Mouse (Mus musculus) testis, adult 10 weeks (tissue): ENCODE measurements around the gene Gm9837. TPM values are rescaled to one million over a fixed set of nuclear protein-coding genes. Genes with fewer than 3 reads are reported as not detected.

ENCODE experiments used
- polyA plus RNA-seq: library from polyadenylated mRNA; stranded (reverse); fragments of 350-450 nt; fragmentation: Illumina TruSeq; extraction: RNeasy Lipid Tissue Mini Kit (QIAGEN cat#74804); gene quantifications from one replicate; pipeline ENCODE4 v1.2.3, GENCODE M21; 2014; ENCODE audit warnings: low read depth, low replicate concordance

The Gm9837 gene
- 2.3 TPM for polyA plus RNA-seq

GRCm38 (mm10) chr11:53469968-53470695, at the start of gene Gm9837:
TSS of gene Gm9837 (minus strand) at chr11:53470479.

DNA sequence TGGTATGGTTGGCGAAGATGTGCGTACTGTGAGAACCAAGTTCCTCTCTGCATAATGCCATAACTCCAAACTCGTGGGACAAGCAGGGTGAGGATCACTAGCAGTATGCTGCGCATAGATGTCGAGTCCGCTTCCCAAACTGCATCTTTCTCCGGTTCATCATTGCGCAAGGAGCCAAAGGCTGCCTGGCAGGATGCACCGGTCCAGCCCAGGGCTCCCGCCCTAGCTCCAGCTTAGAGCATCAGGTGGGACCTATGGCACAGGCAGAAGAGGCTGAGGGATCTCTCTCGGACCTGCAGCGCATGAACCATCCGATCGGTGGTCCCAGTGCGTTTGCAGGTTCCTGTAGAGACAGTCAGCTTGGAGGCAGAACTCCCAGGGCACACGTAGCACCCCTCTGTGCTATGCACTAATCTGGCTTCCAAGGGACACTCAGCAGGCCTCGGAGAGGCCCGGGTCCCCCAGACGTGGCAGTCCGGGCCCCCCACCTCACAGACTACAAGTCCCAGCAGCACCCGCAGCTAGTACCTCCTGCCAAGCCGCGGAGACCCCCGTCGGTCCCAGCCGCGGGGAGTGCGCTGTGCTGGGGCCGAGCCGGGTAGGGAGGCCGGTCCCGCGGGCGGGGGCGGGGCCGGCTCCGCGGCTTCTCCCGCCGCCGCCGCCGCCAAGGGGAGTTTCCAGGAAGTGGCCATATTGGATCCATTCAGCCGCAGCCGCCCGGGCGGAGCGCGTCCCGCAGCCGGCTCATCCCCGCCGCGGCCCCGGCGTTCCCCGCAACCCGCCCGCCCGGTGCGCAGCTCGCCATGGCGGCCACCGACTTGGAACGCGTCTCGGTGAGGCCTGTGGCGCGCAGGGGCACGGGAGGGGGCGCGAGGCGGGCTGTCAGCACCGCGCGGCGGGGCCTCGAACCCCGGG, 49.2 kb upstream of the Gm9837 start, which contains the start of gene Sept8:
TSS of gene Sept8 (plus strand) at position 51 of the 915 bp plus-strand sequence.

DNA sequence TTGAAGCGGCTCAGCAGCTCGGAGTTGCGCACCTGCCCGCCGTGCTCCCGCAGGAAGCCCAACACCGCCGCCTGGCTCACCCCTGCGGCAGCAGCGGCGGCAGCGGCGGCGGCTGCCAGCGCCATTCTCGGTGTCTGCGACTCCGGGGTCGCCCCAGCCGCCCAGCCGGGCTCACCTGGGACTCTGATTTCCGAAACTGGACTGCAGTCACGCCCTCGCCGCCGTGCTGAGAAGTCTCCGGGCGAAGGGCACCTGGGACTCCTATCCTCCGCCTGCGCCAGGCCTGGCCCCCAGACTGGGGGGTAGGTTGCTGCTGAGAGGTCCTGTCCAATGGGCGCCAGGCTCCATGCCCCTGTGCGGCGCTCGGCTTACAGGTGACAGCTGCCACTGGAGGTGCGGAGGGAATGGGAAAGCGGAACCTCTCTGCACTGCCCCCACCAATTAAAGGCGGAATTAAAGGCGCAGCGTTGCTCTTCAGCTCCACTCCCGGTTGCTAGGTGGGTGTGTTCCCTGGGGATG, 9.6 kb upstream of the Gm9837 start, which contains the start of the genes Gm9945 and Sowaha:
TSS of gene Gm9945 (plus strand) at position 384 of the 519 bp plus-strand sequence.
TSS of gene Sowaha (minus strand) at position 492 of the 519 bp plus-strand sequence.

GRCm38 (mm10) chr11:53456474-53457371, 13.6 kb downstream of the Gm9837 start, which contains the start of the genes Gm10447 and Shroom1:
TSS of gene Gm10447 (minus strand) at chr11:53457110.
TSS of gene Shroom1 (plus strand) at chr11:53457205.

GRCm38 (mm10) chr11:53430670-53431346, 39.5 kb downstream of the Gm9837 start, which contains the start of the genes Uqcrq and Gdf9:
TSS of gene Uqcrq (minus strand) at chr11:53430831.
TSS of gene Gdf9 (plus strand) at chr11:53431023.

GRCm38 (mm10) chr11:53423036-53423435, 47.2 kb downstream of the Gm9837 start, which contains the start of gene Leap2:
TSS of gene Leap2 (minus strand) at chr11:53423170.

Other genes starting within 250 kb of the Gm9837 start
- gene Hspa4, start 170.0 kb downstream of the Gm9837 start, polyA plus RNA-seq = 499 TPM
- 18.9 TPM for gene Zcchc10, start 145.8 kb downstream of the Gm9837 start, polyA plus RNA-seq
- gene Aff4, start 119.6 kb downstream of the Gm9837 start, polyA plus RNA-seq = 274 TPM
- gene Leap2, start 47.3 kb downstream of the Gm9837 start, polyA plus RNA-seq = not detected
- gene Uqcrq, start 39.6 kb downstream of the Gm9837 start, polyA plus RNA-seq = 150 TPM
- 10.9 TPM for gene Gdf9, start 39.5 kb downstream of the Gm9837 start, polyA plus RNA-seq
- not detected for gene Gm10447, start 13.4 kb downstream of the Gm9837 start, polyA plus RNA-seq
- 0.14 TPM for gene Shroom1, start 13.3 kb downstream of the Gm9837 start, polyA plus RNA-seq
- gene Gm9945, start 9.7 kb upstream of the Gm9837 start, polyA plus RNA-seq = not detected
- 0.29 TPM for gene Sowaha, start 9.8 kb upstream of the Gm9837 start, polyA plus RNA-seq
- 2.5 TPM for gene Sept8, start 48.8 kb upstream of the Gm9837 start, polyA plus RNA-seq
- gene Kif3a, start 96.9 kb upstream of the Gm9837 start, polyA plus RNA-seq = 95.1 TPM
- gene Il4, start 148.2 kb upstream of the Gm9837 start, polyA plus RNA-seq = not detected
- 0.29 TPM for gene Il13, start 164.2 kb upstream of the Gm9837 start, polyA plus RNA-seq
- gene Rad50, start 236.8 kb upstream of the Gm9837 start, polyA plus RNA-seq = 16.9 TPM